Mouse (Mus musculus): ENCODE results near the gene Gm20388. TPM values are rescaled to one million over a fixed set of nuclear protein-coding genes. Genes with fewer than 3 reads are reported as not detected.

Gm20388 gene
- polyA plus RNA-seq, 1 experiment from 2014 or later: not detected

DNA sequence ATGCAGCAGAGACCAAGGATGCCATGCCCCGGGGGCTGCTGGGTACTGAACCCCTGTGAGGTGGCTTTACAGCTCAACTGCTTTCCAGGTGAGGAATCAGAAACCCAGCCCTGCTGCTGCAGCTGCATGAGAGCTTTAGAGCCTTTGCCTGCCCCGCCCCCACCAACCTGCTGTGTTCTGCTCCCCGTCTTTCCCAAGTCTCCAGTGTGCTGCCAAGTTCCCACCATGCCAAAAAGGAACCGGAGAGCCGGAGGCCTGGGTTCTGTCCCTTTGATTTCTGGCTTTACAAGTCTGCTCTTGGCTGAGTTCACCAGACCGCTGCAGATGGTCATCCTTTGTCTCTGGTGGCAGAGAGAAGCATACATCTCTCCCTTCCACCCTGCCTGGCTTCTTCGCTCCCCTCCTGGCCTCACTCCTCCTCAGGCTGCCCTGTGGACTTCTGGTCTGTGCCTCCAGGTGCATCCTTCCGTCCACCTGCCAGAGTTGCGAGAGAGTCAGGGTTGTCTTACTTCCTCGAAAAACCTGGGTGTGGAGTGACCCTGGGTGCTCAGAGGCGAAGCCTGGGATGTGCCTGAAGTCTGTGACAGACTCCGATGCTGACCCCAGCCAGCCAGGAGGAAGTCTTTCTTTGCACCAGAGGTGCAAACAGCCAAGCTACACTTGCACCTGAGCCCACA is 1086.4 kb downstream of the Gm20388 start:
- TF ChIP-seq EP300 (optimal IDR thresholded peaks at IDR 0.05) (no peak), CTCF (IDR thresholded peaks at IDR 0.05; ENCODE audit: low read depth) (no peak)
- H3K4me1 ChIP-seq (replicated peaks; ENCODE audit: control insufficient read depth, insufficient read depth): no peaks in the 10 kb centered on the region; the same call in 1 of the 2 replicates
- H3K27me3 ChIP-seq (ENCODE audit: control insufficient read depth, insufficient read depth, low read length): no peaks in the 10 kb centered on the region
- 0 out of 2 replicates have a peak, but pooled peaks have one; percentile 30 for ATAC-seq (ENCODE audit: low FRiP score, low TSS enrichment)
- DNase-seq (ENCODE audit: low spot score): peak; percentile 35
- WGBS: 56% methylated on average over 12 of the region's 12 CpGs
- no peak overlapping the region for H3K9ac ChIP-seq (ENCODE audit: low read length)
- H3K27ac ChIP-seq (replicated peaks): no peak overlapping the region
- H3K9me3 ChIP-seq (ENCODE audit: control insufficient read depth, low read length): no peaks in the 10 kb centered on the region
- no peak overlapping the region for H3K4me2 ChIP-seq (replicated peaks; ENCODE audit: low read depth)
- H3K36me3 ChIP-seq (ENCODE audit: control insufficient read depth, insufficient read depth, low read length): no peaks in the 10 kb centered on the region
- H3K4me3 ChIP-seq (ENCODE audit: low read depth, low read length): no peak overlapping the region

DNA sequence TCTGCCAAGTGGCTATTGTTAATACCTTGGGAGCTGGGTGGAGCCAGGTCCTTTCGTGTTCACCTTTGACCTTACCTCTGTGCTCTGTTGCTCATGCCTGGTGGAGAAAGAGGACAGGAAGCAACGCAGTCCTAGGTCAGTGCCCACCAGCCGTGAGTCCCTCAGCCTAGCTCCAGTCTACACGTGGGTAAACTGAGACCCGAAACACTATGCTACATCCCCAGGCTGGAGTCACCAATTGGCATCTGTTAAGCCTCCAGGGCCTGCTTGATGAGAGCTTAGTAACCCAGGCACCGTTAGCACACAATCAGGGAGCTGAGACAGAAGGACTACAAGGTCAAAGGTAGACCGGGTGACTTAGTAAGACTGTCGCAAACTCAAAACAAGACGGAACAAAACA is 1087.3 kb downstream of the Gm20388 start:
- H3K9ac ChIP-seq (ENCODE audit: low read length): no peak overlapping the region
- H3K27ac ChIP-seq (replicated peaks): no peak overlapping the region
- no peaks in the 10 kb centered on the region for H3K27me3 ChIP-seq (ENCODE audit: control insufficient read depth, insufficient read depth, low read length)
- no peak for ATAC-seq (ENCODE audit: low FRiP score, low TSS enrichment)
- 83% methylated on average over 9 of the region's 9 CpGs for WGBS
- H3K4me2 ChIP-seq (replicated peaks; ENCODE audit: low read depth): no peak overlapping the region
- H3K36me3 ChIP-seq (ENCODE audit: control insufficient read depth, insufficient read depth, low read length): no peaks in the 10 kb centered on the region
- no peak overlapping the region for H3K4me3 ChIP-seq (ENCODE audit: low read depth, low read length)
- H3K4me1 ChIP-seq (replicated peaks; ENCODE audit: control insufficient read depth, insufficient read depth): no peaks in the 10 kb centered on the region; the same call in 1 of the 2 replicates
- DNase-seq (ENCODE audit: low spot score): no peak
- no peak for TF ChIP-seq CTCF (IDR thresholded peaks at IDR 0.05; ENCODE audit: low read depth)
- no peak for TF ChIP-seq EP300 (optimal IDR thresholded peaks at IDR 0.05)
- no peaks in the 10 kb centered on the region for H3K9me3 ChIP-seq (ENCODE audit: control insufficient read depth, low read length)

- no peak overlapping the region for H3K9ac ChIP-seq (ENCODE audit: low read length)
- no peaks in the 10 kb centered on the region for H3K27me3 ChIP-seq (ENCODE audit: control insufficient read depth, insufficient read depth, low read length)
- H3K4me1 ChIP-seq (replicated peaks; ENCODE audit: control insufficient read depth, insufficient read depth): no peaks in the 10 kb centered on the region; the same call in 1 of the 2 replicates
- H3K36me3 ChIP-seq (ENCODE audit: control insufficient read depth, insufficient read depth, low read length): no peaks in the 10 kb centered on the region
- DNase-seq (ENCODE audit: low spot score): no peak
- H3K9me3 ChIP-seq (ENCODE audit: control insufficient read depth, low read length): no peaks in the 10 kb centered on the region
- no peak overlapping the region for H3K4me3 ChIP-seq (ENCODE audit: low read depth, low read length)
- no peak overlapping the region for H3K4me2 ChIP-seq (replicated peaks; ENCODE audit: low read depth)
- no peak for ATAC-seq (ENCODE audit: low FRiP score, low TSS enrichment)
- WGBS: 73% methylated on average over 14 of the region's 14 CpGs
- H3K27ac ChIP-seq (replicated peaks): no peak overlapping the region
- no peak for TF ChIP-seq EP300 (optimal IDR thresholded peaks at IDR 0.05)
- TF ChIP-seq CTCF (IDR thresholded peaks at IDR 0.05; ENCODE audit: low read depth): no peak
Measured at GRCm38 (mm10) chr8:120998966-120999365, 1088.3 kb downstream of the Gm20388 start.

GRCm38 (mm10) chr8:121001951-121002350 is 1091.3 kb downstream of the Gm20388 start:
- Histone ChIP-seq H3K36me3 (ENCODE audit: control insufficient read depth, insufficient read depth, low read length) (no peaks in the 10 kb centered on the region), H3K27ac (replicated peaks) (no peak overlapping the region), H3K4me3 (ENCODE audit: low read depth, low read length) (no peak overlapping the region), H3K4me2 (replicated peaks; ENCODE audit: low read depth) (no peak overlapping the region), H3K9ac (ENCODE audit: low read length) (no peak overlapping the region), H3K27me3 (ENCODE audit: control insufficient read depth, insufficient read depth, low read length) (no peaks in the 10 kb centered on the region), H3K4me1 (replicated peaks; ENCODE audit: control insufficient read depth, insufficient read depth) (no peaks in the 10 kb centered on the region), H3K9me3 (ENCODE audit: control insufficient read depth, low read length) (no peaks in the 10 kb centered on the region; the same call in 1 of the 2 replicates)
- no peak for TF ChIP-seq EP300 (optimal IDR thresholded peaks at IDR 0.05)
- no peak for TF ChIP-seq CTCF (IDR thresholded peaks at IDR 0.05; ENCODE audit: low read depth)
- 68% methylated on average over 12 of the region's 12 CpGs for WGBS
- ATAC-seq (ENCODE audit: low FRiP score, low TSS enrichment) (no peak), DNase-seq (ENCODE audit: low spot score) (no peak)

GRCm38 (mm10) chr8:121002871-121003539 is 1092.4 kb downstream of the Gm20388 start:
- Histone ChIP-seq H3K4me3 (ENCODE audit: low read depth, low read length) (no peak overlapping the region), H3K27ac (replicated peaks) (no peak overlapping the region; the same call in 1 of the 2 replicates), H3K36me3 (ENCODE audit: control insufficient read depth, insufficient read depth, low read length) (no peaks in the 10 kb centered on the region), H3K9me3 (ENCODE audit: control insufficient read depth, low read length) (no peaks in the 10 kb centered on the region; the same call in 1 of the 2 replicates), H3K27me3 (ENCODE audit: control insufficient read depth, insufficient read depth, low read length) (no peaks in the 10 kb centered on the region), H3K4me1 (replicated peaks; ENCODE audit: control insufficient read depth, insufficient read depth) (no peaks in the 10 kb centered on the region), H3K4me2 (replicated peaks; ENCODE audit: low read depth) (no peak overlapping the region), H3K9ac (ENCODE audit: low read length) (no peak overlapping the region)
- WGBS: 26% methylated on average over 17 of the region's 17 CpGs
- DNase-seq (ENCODE audit: low spot score) (no peak), ATAC-seq (ENCODE audit: low FRiP score, low TSS enrichment) (peak; percentile 45; the same call in 1 of the 2 replicates)
- TF ChIP-seq CTCF (IDR thresholded peaks at IDR 0.05; ENCODE audit: low read depth) (no peak), EP300 (optimal IDR thresholded peaks at IDR 0.05) (no peak)

- H3K4me2 ChIP-seq (replicated peaks; ENCODE audit: low read depth): no peak overlapping the region
- H3K9ac ChIP-seq (ENCODE audit: low read length): no peak overlapping the region
- ATAC-seq (ENCODE audit: low FRiP score, low TSS enrichment) (no peak), DNase-seq (ENCODE audit: low spot score) (no peak)
- H3K4me3 ChIP-seq (ENCODE audit: low read depth, low read length): no peak overlapping the region
- no peaks in the 10 kb centered on the region for H3K27me3 ChIP-seq (ENCODE audit: control insufficient read depth, insufficient read depth, low read length)
- H3K4me1 ChIP-seq (replicated peaks; ENCODE audit: control insufficient read depth, insufficient read depth): no peaks in the 10 kb centered on the region
- 63% methylated on average over 2 of the region's 2 CpGs for WGBS
- H3K36me3 ChIP-seq (ENCODE audit: control insufficient read depth, insufficient read depth, low read length): no peaks in the 10 kb centered on the region
- no peak for TF ChIP-seq CTCF (IDR thresholded peaks at IDR 0.05; ENCODE audit: low read depth)
- no peak for TF ChIP-seq EP300 (optimal IDR thresholded peaks at IDR 0.05)
- H3K9me3 ChIP-seq (ENCODE audit: control insufficient read depth, low read length): no peaks in the 10 kb centered on the region; the same call in 1 of the 2 replicates
- no peak overlapping the region; the same call in 1 of the 2 replicates for H3K27ac ChIP-seq (replicated peaks)
Measured at GRCm38 (mm10) chr8:121003639-121004038, 1093.0 kb downstream of the Gm20388 start.
